In the genomic region with DNA sequence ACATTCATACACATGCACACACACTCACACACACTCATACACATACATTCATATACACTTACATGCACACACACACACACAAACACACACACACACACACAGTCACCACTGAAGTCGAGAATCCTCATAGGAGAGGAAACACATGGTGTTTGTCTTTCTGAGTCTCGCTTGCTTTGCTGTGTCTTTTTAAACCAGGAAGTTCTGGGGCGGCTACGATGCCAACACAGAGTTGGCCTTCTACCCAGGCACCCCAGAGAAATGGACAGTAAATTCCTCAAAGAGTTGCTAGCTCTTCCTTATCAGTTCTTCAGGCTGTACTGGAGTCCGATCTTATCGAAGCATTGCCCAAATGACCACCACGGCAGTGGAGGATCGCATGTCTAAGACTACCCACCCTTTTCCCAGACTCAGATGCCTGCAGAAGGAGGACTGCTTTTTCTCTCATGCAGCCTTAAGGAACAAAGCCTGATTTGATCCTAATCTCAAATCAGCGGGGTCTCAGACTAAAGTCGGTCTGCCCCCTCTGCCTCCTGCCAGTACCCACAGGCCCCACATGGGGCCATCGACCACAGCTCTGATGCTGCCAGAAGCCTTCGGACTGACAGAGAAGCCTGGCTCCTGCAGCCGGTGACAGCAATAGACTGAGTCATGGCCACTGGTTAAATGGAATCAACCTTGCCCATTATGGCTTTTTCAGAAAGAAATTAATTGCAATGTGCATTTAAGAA, we compare ENCODE assay signal across 15 mouse cellular contexts. TPM values are rescaled to one million over a fixed set of nuclear protein-coding genes. Genes with fewer than 3 reads are reported as not detected.
A peak's percentile ranks its signal among the peaks of the same experiment; 100 is the strongest.
DNase-seq lines count a peak whose midpoint lies in the region; ATAC-seq and TF ChIP-seq lines count a peak whose summit lies in the region.
"Had no signal": no experiment of that assay in that cellular context is flagged by ENCODE, and none has a peak within 500 bp of the region (broad histone marks: within the 10 kb centered on the region; RNA-seq: fewer than 3 reads in every experiment).

No protein-coding gene starts in this region.

- no peak for TF ChIP-seq CTCF in thymus, adult 2 months (IDR thresholded peaks at IDR 0.05; ENCODE audit: borderline replicate concordance, control insufficient read depth, extremely low read depth, insufficient read depth, low read length, poor library complexity)
- TF ChIP-seq CTCF in stomach, postnatal 0 days (IDR thresholded peaks at IDR 0.05; ENCODE audit: low read depth), result no peak

- no peak overlapping the region for H3K4me2 ChIP-seq in forebrain, embryonic 13.5 days
- H3K4me2 ChIP-seq in forebrain, embryonic 12.5 days, result no peak overlapping the region
- no peak overlapping the region for H3K4me2 ChIP-seq in midbrain, embryonic 12.5 days (replicated peaks)
- H3K4me2 ChIP-seq in stomach, postnatal 0 days (replicated peaks; ENCODE audit: low read depth), result no peak overlapping the region
- H3K4me2 ChIP-seq: embryonic facial prominence, embryonic 12.5 days; liver, embryonic 12.5 days had no signal

- peak overlapping the region; percentile 18; the same call in 1 of the 2 replicates for H3K9ac ChIP-seq in forebrain, embryonic 13.5 days
- H3K9ac ChIP-seq in forebrain, embryonic 12.5 days, result no peak overlapping the region
- no peak overlapping the region for H3K9ac ChIP-seq in midbrain, embryonic 12.5 days (replicated peaks)
- H3K9ac ChIP-seq in stomach, postnatal 0 days (ENCODE audit: low read length), result no peak overlapping the region
- H3K9ac ChIP-seq: embryonic facial prominence, embryonic 12.5 days; liver, embryonic 12.5 days had no signal

- peaks cover 23% of the 10 kb centered on the region for H3K4me1 ChIP-seq in forebrain, embryonic 13.5 days
- H3K4me1 ChIP-seq in forebrain, embryonic 12.5 days, result peaks cover 22% of the 10 kb centered on the region
- H3K4me1 ChIP-seq in thymus, adult 2 months (replicated peaks; ENCODE audit: control insufficient read depth, insufficient read depth, low read length), result peaks cover 4% of the 10 kb centered on the region
- H3K4me1 ChIP-seq in midbrain, embryonic 12.5 days, result peaks cover 16% of the 10 kb centered on the region; the same call in 1 of the 2 replicates
- no peaks in the 10 kb centered on the region for H3K4me1 ChIP-seq in stomach, postnatal 0 days (replicated peaks; ENCODE audit: control insufficient read depth, insufficient read depth)

- no peak for TF ChIP-seq POLR2A in thymus, adult 2 months (IDR thresholded peaks at IDR 0.05; ENCODE audit: control insufficient read depth, extremely low read depth, insufficient read depth, low read length, poor library complexity)

- no peaks in the 10 kb centered on the region for H3K36me3 ChIP-seq in forebrain, embryonic 13.5 days (ENCODE audit: poor library complexity, severe bottlenecking)
- no peaks in the 10 kb centered on the region for H3K36me3 ChIP-seq in forebrain, embryonic 12.5 days (replicated peaks)
- H3K36me3 ChIP-seq in thymus, adult 2 months (ENCODE audit: control insufficient read depth, insufficient read depth, low read length), result no peaks in the 10 kb centered on the region
- no peaks in the 10 kb centered on the region for H3K36me3 ChIP-seq in midbrain, embryonic 12.5 days
- no peaks in the 10 kb centered on the region for H3K36me3 ChIP-seq in stomach, postnatal 0 days (ENCODE audit: control insufficient read depth, insufficient read depth, low read length)
- H3K36me3 ChIP-seq: embryonic facial prominence, embryonic 12.5 days; liver, embryonic 12.5 days had no signal

- no peak for ATAC-seq in forebrain, embryonic 13.5 days
- ATAC-seq in forebrain, embryonic 12.5 days (ENCODE audit: low FRiP score), result no peak
- peak; percentile 57; the same call in 1 of the 2 replicates for ATAC-seq in midbrain, embryonic 12.5 days (ENCODE audit: low FRiP score, low read depth)
- ATAC-seq in stomach, postnatal 0 days (ENCODE audit: low FRiP score, low TSS enrichment), result no peak
- ATAC-seq: liver, embryonic 12.5 days; Patski had no signal

- no peaks in the 10 kb centered on the region for H3K27me3 ChIP-seq in forebrain, embryonic 13.5 days
- peaks cover 5% of the 10 kb centered on the region for H3K27me3 ChIP-seq in forebrain, embryonic 12.5 days
- no peaks in the 10 kb centered on the region for H3K27me3 ChIP-seq in thymus, adult 2 months (ENCODE audit: control insufficient read depth, insufficient read depth, low read length)
- peaks cover 9% of the 10 kb centered on the region; the same call in 1 of the 2 replicates for H3K27me3 ChIP-seq in midbrain, embryonic 12.5 days
- no peaks in the 10 kb centered on the region for H3K27me3 ChIP-seq in stomach, postnatal 0 days (ENCODE audit: control insufficient read depth, insufficient read depth, low read length)
- H3K27me3 ChIP-seq: embryonic facial prominence, embryonic 12.5 days; liver, embryonic 12.5 days; Patski had no signal

- no peak overlapping the region for H3K4me3 ChIP-seq in forebrain, embryonic 13.5 days
- H3K4me3 ChIP-seq in forebrain, embryonic 12.5 days (replicated peaks), result no peak overlapping the region
- H3K4me3 ChIP-seq in thymus, adult 2 months (ENCODE audit: control insufficient read depth, insufficient read depth, low read length), result no peak overlapping the region
- no peak overlapping the region for H3K4me3 ChIP-seq in midbrain, embryonic 12.5 days
- H3K4me3 ChIP-seq in stomach, postnatal 0 days (ENCODE audit: low read depth, low read length), result no peak overlapping the region
- H3K4me3 ChIP-seq: embryonic facial prominence, embryonic 12.5 days; liver, embryonic 12.5 days had no signal

- DNase-seq in thymus, adult 2 months, result peak; percentile 9
- no peak for DNase-seq in thymus, adult 18-20 months
- DNase-seq in thymus, postnatal 4 days, result peak; percentile 32
- no peak for DNase-seq in ovary, postnatal 36 days (ENCODE audit: low spot score)
- DNase-seq in stomach, postnatal 0 days (ENCODE audit: low spot score), result no peak
- DNase-seq: adrenal gland, postnatal 10 days; cerebellum, adult 18-20 months; lung, postnatal 4 days had no signal

- no peaks in the 10 kb centered on the region for H3K9me3 ChIP-seq in forebrain, embryonic 13.5 days (replicated peaks)
- no peaks in the 10 kb centered on the region for H3K9me3 ChIP-seq in forebrain, embryonic 12.5 days
- H3K9me3 ChIP-seq in midbrain, embryonic 12.5 days, result no peaks in the 10 kb centered on the region
- no peaks in the 10 kb centered on the region for H3K9me3 ChIP-seq in stomach, postnatal 0 days (ENCODE audit: control insufficient read depth, low read length)
- H3K9me3 ChIP-seq: embryonic facial prominence, embryonic 12.5 days; liver, embryonic 12.5 days had no signal

- WGBS in forebrain, embryonic 13.5 days, result 46% methylated on average over 13 of the region's 13 CpGs
- WGBS in forebrain, embryonic 12.5 days, result 45% methylated on average over 13 of the region's 13 CpGs
- 19% methylated on average over 13 of the region's 13 CpGs for WGBS in thymus, adult 2 months
- 45% methylated on average over 13 of the region's 13 CpGs for WGBS in midbrain, embryonic 12.5 days
- 52% methylated on average over 13 of the region's 13 CpGs for WGBS in stomach, postnatal 0 days

- no peak for TF ChIP-seq EP300 in stomach, postnatal 0 days (optimal IDR thresholded peaks at IDR 0.05)

- H3K27ac ChIP-seq in forebrain, embryonic 13.5 days, result no peak overlapping the region
- H3K27ac ChIP-seq in forebrain, embryonic 12.5 days, result no peak overlapping the region
- H3K27ac ChIP-seq in thymus, adult 2 months (ENCODE audit: control insufficient read depth, insufficient read depth, low read length), result no peak overlapping the region
- H3K27ac ChIP-seq in midbrain, embryonic 12.5 days (replicated peaks), result 0 out of 2 replicates have a peak overlapping the region, but pooled peaks have one; percentile 0
- no peak overlapping the region for H3K27ac ChIP-seq in stomach, postnatal 0 days (replicated peaks)
- H3K27ac ChIP-seq: embryonic facial prominence, embryonic 12.5 days; kidney, postnatal 0 days; liver, embryonic 12.5 days had no signal

RNA-seq across cellular contexts. Expression of a gene that starts 11.9 kb away (rescaled TPM):
- polyA plus RNA-seq in forebrain, embryonic 13.5 days (2015; fragmentation: Nextera tagmentation; extraction: Ambion mirVana), result not detected in 2 replicates
- 0.09 and 0.17 TPM in 2 replicates for polyA plus RNA-seq in forebrain, embryonic 12.5 days (2016; fragmentation: Nextera tagmentation; extraction: Ambion mirVana)
- 0.08 TPM in 1 of 2 replicates, not detected in the other for polyA plus RNA-seq in thymus, adult 2 months (2012; rRNA removed)
- not detected in 2 replicates for polyA plus RNA-seq in midbrain, embryonic 12.5 days (2016; fragmentation: Nextera tagmentation; extraction: Ambion mirVana)
- polyA plus RNA-seq in stomach, postnatal 0 days (2015; fragmentation: Nextera tagmentation; extraction: Ambion mirVana), result not detected in 2 replicates
- polyA plus RNA-seq: embryonic facial prominence, embryonic 12.5 days; kidney, postnatal 0 days; liver, embryonic 12.5 days had no signal

RNA-seq across cellular contexts. Expression of a gene that starts 35.9 kb away (rescaled TPM):
- 129 and 133 TPM in 2 replicates for polyA plus RNA-seq in forebrain, embryonic 13.5 days (2015; fragmentation: Nextera tagmentation; extraction: Ambion mirVana)
- polyA plus RNA-seq in forebrain, embryonic 12.5 days (2016; fragmentation: Nextera tagmentation; extraction: Ambion mirVana), result 117 and 119 TPM in 2 replicates
- 25.5 and 29.0 TPM in 2 replicates for polyA plus RNA-seq in thymus, adult 2 months (2012; rRNA removed)
- 138 and 143 TPM in 2 replicates for polyA plus RNA-seq in midbrain, embryonic 12.5 days (2016; fragmentation: Nextera tagmentation; extraction: Ambion mirVana)
- polyA plus RNA-seq in stomach, postnatal 0 days (2015; fragmentation: Nextera tagmentation; extraction: Ambion mirVana), result 79.5 and 80.7 TPM in 2 replicates

Comparison
In these comparisons a context has a peak if more than half of its experiments do, and no peak if none do; other contexts are left out.
1. DNase-seq: peak in thymus, adult 2 months (single experiment) and thymus, postnatal 4 days (single experiment); none in thymus, adult 18-20 months (0 of 2), ovary, postnatal 36 days (single experiment) and stomach, postnatal 0 days (single experiment).